Mouse (Mus musculus): ENCODE data around the gene Tmem258.

- TF ChIP-seq POLR2A (IDR thresholded peaks at IDR 0.05; ENCODE audit: borderline replicate concordance, low read depth, low read length): no peak
- no peak for TF ChIP-seq CTCF (IDR thresholded peaks at IDR 0.05; ENCODE audit: low read depth, low read length)
These were observed 9.5 kb upstream of the Tmem258 start for GRCm38 (mm10) chr19:10194337-10194736.

Measured in bone marrow macrophage, adult 2 months (primary cell).